Mouse (Mus musculus) cerebellum, adult 2 months (tissue): ENCODE data around the gene Mafg.

ENCODE experiments used
- CTCF ChIP-seq: fragments of 200-500 bp; IDR thresholded peaks from 2 replicates; pipeline ENCODE4 v1.5.1; 2011; ENCODE audit warnings: low read depth, mild to moderate bottlenecking, control low read depth, low read length, moderate library complexity, borderline replicate concordance; ENCODE audit not compliant: insufficient read depth
- POLR2A ChIP-seq: fragments of 200-500 bp; IDR thresholded peaks from 2 replicates; pipeline ENCODE4 v1.6.1; 2011; ENCODE audit warnings: low read length, control low read depth, borderline replicate concordance; ENCODE audit not compliant: insufficient read depth

- TF ChIP-seq POLR2A (no peak), CTCF (peak; percentile 97)
Observed at GRCm38 (mm10) chr11:120612763-120613162, 20.6 kb downstream of the Mafg start.
